Mouse (Mus musculus): Measurements from ENCODE around the gene Htr2a. TPM values are rescaled to one million over a fixed set of nuclear protein-coding genes. Genes with fewer than 3 reads are reported as not detected.

The Htr2a gene
- polyA plus RNA-seq (2015; fragmentation: Nextera tagmentation; extraction: Ambion mirVana): 0.46 and 0.58 TPM in 2 replicates

GRCm38 (mm10) chr14:74640819-74641381 is at the start of gene Htr2a:
Gene Htr2a, plus strand, starts transcription at chr14:74640840.
- Histone ChIP-seq H3K4me1 (ENCODE audit: control insufficient read depth, insufficient read depth, low read length) (peaks cover 10% of the 10 kb centered on the region), H3K4me2 (ENCODE audit: low read depth, low read length) (peak within 1 kb of the TSS; percentile 77), H3K36me3 (ENCODE audit: control insufficient read depth, insufficient read depth, low read length) (no peaks in the 10 kb centered on the region), H3K9ac (ENCODE audit: low read length) (peak within 1 kb of the TSS; percentile 59), H3K27ac (ENCODE audit: low read length) (no peak within 1 kb of the TSS), H3K27me3 (ENCODE audit: control insufficient read depth, insufficient read depth, low read length) (peaks cover 4% of the 10 kb centered on the region; the same call in 1 of the 2 replicates), H3K4me3 (replicated peaks; ENCODE audit: low read length) (peak within 1 kb of the TSS; percentile 48), H3K9me3 (replicated peaks; ENCODE audit: control insufficient read depth, low read length) (no peaks in the 10 kb centered on the region)
- 3% methylated on average over 20 of the region's 20 CpGs for WGBS
- no peak for ATAC-seq (ENCODE audit: insufficient read depth, low FRiP score)

GRCm38 (mm10) chr14:74601333-74602087 is 39.1 kb upstream of the Htr2a start:
- Histone ChIP-seq H3K4me1 (ENCODE audit: control insufficient read depth, insufficient read depth, low read length) (no peaks in the 10 kb centered on the region), H3K36me3 (ENCODE audit: control insufficient read depth, insufficient read depth, low read length) (no peaks in the 10 kb centered on the region), H3K9me3 (replicated peaks; ENCODE audit: control insufficient read depth, low read length) (no peaks in the 10 kb centered on the region), H3K4me3 (replicated peaks; ENCODE audit: low read length) (no peak overlapping the region), H3K27me3 (ENCODE audit: control insufficient read depth, insufficient read depth, low read length) (no peaks in the 10 kb centered on the region), H3K27ac (ENCODE audit: low read length) (no peak overlapping the region), H3K4me2 (ENCODE audit: low read depth, low read length) (no peak overlapping the region), H3K9ac (ENCODE audit: low read length) (no peak overlapping the region)
- WGBS: 76% methylated on average over 5 of the region's 5 CpGs
- ATAC-seq (ENCODE audit: insufficient read depth, low FRiP score): no peak

GRCm38 (mm10) chr14:74602543-74602942 is 38.1 kb upstream of the Htr2a start:
- no peak overlapping the region for H3K27ac ChIP-seq (ENCODE audit: low read length)
- no peak overlapping the region for H3K9ac ChIP-seq (ENCODE audit: low read length)
- 36% methylated on average over 7 of the region's 7 CpGs for WGBS
- no peak overlapping the region for H3K4me3 ChIP-seq (replicated peaks; ENCODE audit: low read length)
- no peak for ATAC-seq (ENCODE audit: insufficient read depth, low FRiP score)
- H3K9me3 ChIP-seq (replicated peaks; ENCODE audit: control insufficient read depth, low read length): no peaks in the 10 kb centered on the region
- no peaks in the 10 kb centered on the region for H3K4me1 ChIP-seq (ENCODE audit: control insufficient read depth, insufficient read depth, low read length)
- no peaks in the 10 kb centered on the region for H3K27me3 ChIP-seq (ENCODE audit: control insufficient read depth, insufficient read depth, low read length)
- H3K36me3 ChIP-seq (ENCODE audit: control insufficient read depth, insufficient read depth, low read length): no peaks in the 10 kb centered on the region
- H3K4me2 ChIP-seq (ENCODE audit: low read depth, low read length): no peak overlapping the region

GRCm38 (mm10) chr14:74603131-74603766 is 37.4 kb upstream of the Htr2a start:
- Histone ChIP-seq H3K4me3 (replicated peaks; ENCODE audit: low read length) (no peak overlapping the region), H3K4me1 (ENCODE audit: control insufficient read depth, insufficient read depth, low read length) (no peaks in the 10 kb centered on the region), H3K27ac (ENCODE audit: low read length) (no peak overlapping the region), H3K4me2 (ENCODE audit: low read depth, low read length) (no peak overlapping the region), H3K36me3 (ENCODE audit: control insufficient read depth, insufficient read depth, low read length) (no peaks in the 10 kb centered on the region), H3K27me3 (ENCODE audit: control insufficient read depth, insufficient read depth, low read length) (no peaks in the 10 kb centered on the region), H3K9ac (ENCODE audit: low read length) (no peak overlapping the region), H3K9me3 (replicated peaks; ENCODE audit: control insufficient read depth, low read length) (no peaks in the 10 kb centered on the region)
- WGBS: 82% methylated on average over 7 of the region's 7 CpGs
- ATAC-seq (ENCODE audit: insufficient read depth, low FRiP score): no peak

- Histone ChIP-seq H3K9ac (ENCODE audit: low read length) (no peak overlapping the region), H3K9me3 (replicated peaks; ENCODE audit: control insufficient read depth, low read length) (no peaks in the 10 kb centered on the region), H3K4me2 (ENCODE audit: low read depth, low read length) (no peak overlapping the region), H3K27ac (ENCODE audit: low read length) (no peak overlapping the region), H3K27me3 (ENCODE audit: control insufficient read depth, insufficient read depth, low read length) (no peaks in the 10 kb centered on the region), H3K36me3 (ENCODE audit: control insufficient read depth, insufficient read depth, low read length) (no peaks in the 10 kb centered on the region), H3K4me1 (ENCODE audit: control insufficient read depth, insufficient read depth, low read length) (no peaks in the 10 kb centered on the region), H3K4me3 (replicated peaks; ENCODE audit: low read length) (no peak overlapping the region)
- 70% methylated on average over 8 of the region's 8 CpGs for WGBS
- no peak for ATAC-seq (ENCODE audit: insufficient read depth, low FRiP score)
These were observed 29.3 kb upstream of the Htr2a start for GRCm38 (mm10) chr14:74611326-74611725.

GRCm38 (mm10) chr14:74618858-74619257 is 21.8 kb upstream of the Htr2a start:
- H3K36me3 ChIP-seq (ENCODE audit: control insufficient read depth, insufficient read depth, low read length): no peaks in the 10 kb centered on the region
- 56% methylated on average over 4 of the region's 4 CpGs for WGBS
- H3K4me2 ChIP-seq (ENCODE audit: low read depth, low read length): no peak overlapping the region
- no peak overlapping the region for H3K27ac ChIP-seq (ENCODE audit: low read length)
- H3K4me3 ChIP-seq (replicated peaks; ENCODE audit: low read length): no peak overlapping the region
- no peak overlapping the region for H3K9ac ChIP-seq (ENCODE audit: low read length)
- ATAC-seq (ENCODE audit: insufficient read depth, low FRiP score): no peak
- H3K9me3 ChIP-seq (replicated peaks; ENCODE audit: control insufficient read depth, low read length): 0 out of 2 replicates have a peak, but pooled peaks cover 4% of the 10 kb centered on the region
- no peaks in the 10 kb centered on the region for H3K27me3 ChIP-seq (ENCODE audit: control insufficient read depth, insufficient read depth, low read length)
- no peaks in the 10 kb centered on the region for H3K4me1 ChIP-seq (ENCODE audit: control insufficient read depth, insufficient read depth, low read length)

GRCm38 (mm10) chr14:74638071-74638470 is 2.6 kb upstream of the Htr2a start:
- H3K27me3 ChIP-seq (ENCODE audit: control insufficient read depth, insufficient read depth, low read length): peaks cover 4% of the 10 kb centered on the region; the same call in 1 of the 2 replicates
- no peak overlapping the region for H3K4me3 ChIP-seq (replicated peaks; ENCODE audit: low read length)
- no peak overlapping the region for H3K27ac ChIP-seq (ENCODE audit: low read length)
- H3K9ac ChIP-seq (ENCODE audit: low read length): no peak overlapping the region
- no peaks in the 10 kb centered on the region for H3K9me3 ChIP-seq (replicated peaks; ENCODE audit: control insufficient read depth, low read length)
- WGBS: 77% methylated on average over 4 of the region's 4 CpGs
- H3K4me1 ChIP-seq (ENCODE audit: control insufficient read depth, insufficient read depth, low read length): peaks cover 7% of the 10 kb centered on the region
- no peak for ATAC-seq (ENCODE audit: insufficient read depth, low FRiP score)
- no peaks in the 10 kb centered on the region for H3K36me3 ChIP-seq (ENCODE audit: control insufficient read depth, insufficient read depth, low read length)
- H3K4me2 ChIP-seq (ENCODE audit: low read depth, low read length): no peak overlapping the region

GRCm38 (mm10) chr14:74641668-74642230 is 1.1 kb downstream of the Htr2a start:
- no peaks in the 10 kb centered on the region for H3K9me3 ChIP-seq (replicated peaks; ENCODE audit: control insufficient read depth, low read length)
- peak overlapping the region; percentile 48 for H3K4me3 ChIP-seq (replicated peaks; ENCODE audit: low read length)
- H3K27ac ChIP-seq (ENCODE audit: low read length): no peak overlapping the region
- H3K4me1 ChIP-seq (ENCODE audit: control insufficient read depth, insufficient read depth, low read length): peaks cover 10% of the 10 kb centered on the region
- no peak for ATAC-seq (ENCODE audit: insufficient read depth, low FRiP score)
- H3K27me3 ChIP-seq (ENCODE audit: control insufficient read depth, insufficient read depth, low read length): peaks cover 4% of the 10 kb centered on the region; the same call in 1 of the 2 replicates
- H3K9ac ChIP-seq (ENCODE audit: low read length): peak overlapping the region; percentile 59
- WGBS: 23% methylated on average over 17 of the region's 17 CpGs
- H3K36me3 ChIP-seq (ENCODE audit: control insufficient read depth, insufficient read depth, low read length): no peaks in the 10 kb centered on the region
- H3K4me2 ChIP-seq (ENCODE audit: low read depth, low read length): peak overlapping the region; percentile 77

GRCm38 (mm10) chr14:74643296-74643695 is 2.7 kb downstream of the Htr2a start:
- 1% methylated on average over 4 of the region's 4 CpGs for WGBS
- peak overlapping the region; percentile 9; the same call in 1 of the 2 replicates for H3K4me3 ChIP-seq (replicated peaks; ENCODE audit: low read length)
- no peak overlapping the region for H3K27ac ChIP-seq (ENCODE audit: low read length)
- H3K9me3 ChIP-seq (replicated peaks; ENCODE audit: control insufficient read depth, low read length): no peaks in the 10 kb centered on the region
- H3K27me3 ChIP-seq (ENCODE audit: control insufficient read depth, insufficient read depth, low read length): peaks cover 4% of the 10 kb centered on the region; the same call in 1 of the 2 replicates
- H3K4me1 ChIP-seq (ENCODE audit: control insufficient read depth, insufficient read depth, low read length): peaks cover 10% of the 10 kb centered on the region
- no peak for ATAC-seq (ENCODE audit: insufficient read depth, low FRiP score)
- H3K4me2 ChIP-seq (ENCODE audit: low read depth, low read length): peak overlapping the region; percentile 36
- H3K36me3 ChIP-seq (ENCODE audit: control insufficient read depth, insufficient read depth, low read length): no peaks in the 10 kb centered on the region
- H3K9ac ChIP-seq (ENCODE audit: low read length): no peak overlapping the region
